Mouse (Mus musculus): Measurements from ENCODE around the gene Unc45b.
"Not testable (repeated sequence)": the region's sequence is repeated elsewhere in the genome, so short reads cannot be mapped to it uniquely, and the experiment has no call there.

The Unc45b gene

GRCm38 (mm10) chr11:82943336-82943735 is 33.0 kb downstream of the Unc45b start:
- in situ Hi-C loops (cut with MboI) = no loop called here

GRCm38 (mm10) chr11:82945636-82946035 is 35.3 kb downstream of the Unc45b start:
- in situ Hi-C loops (cut with MboI) = no loop called here

GRCm38 (mm10) chr11:82947457-82947856 is 37.1 kb downstream of the Unc45b start:
- in situ Hi-C loops (cut with MboI) = no loop called here

DNA sequence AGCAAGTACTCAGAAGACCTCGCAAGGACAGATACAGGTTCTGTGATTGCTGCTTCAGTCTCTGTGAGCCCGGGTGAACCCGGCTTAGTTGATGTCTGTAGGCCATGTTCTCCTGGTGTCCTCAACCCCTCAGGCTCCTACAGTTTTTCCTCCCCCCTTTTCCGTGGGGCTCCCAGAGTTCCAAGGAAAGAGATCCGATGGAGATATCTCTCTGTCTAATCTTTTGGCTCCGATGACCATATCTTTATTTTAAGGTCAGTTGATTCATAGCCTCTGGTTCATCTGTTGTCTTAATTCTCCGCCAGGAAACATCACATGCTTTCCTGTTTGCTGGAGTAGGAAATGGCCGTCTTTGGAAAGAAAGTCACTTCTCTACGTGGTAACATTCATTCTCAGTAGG is 38.7 kb downstream of the Unc45b start:
- in situ Hi-C loops (cut with MboI) = no loop called here

DNA sequence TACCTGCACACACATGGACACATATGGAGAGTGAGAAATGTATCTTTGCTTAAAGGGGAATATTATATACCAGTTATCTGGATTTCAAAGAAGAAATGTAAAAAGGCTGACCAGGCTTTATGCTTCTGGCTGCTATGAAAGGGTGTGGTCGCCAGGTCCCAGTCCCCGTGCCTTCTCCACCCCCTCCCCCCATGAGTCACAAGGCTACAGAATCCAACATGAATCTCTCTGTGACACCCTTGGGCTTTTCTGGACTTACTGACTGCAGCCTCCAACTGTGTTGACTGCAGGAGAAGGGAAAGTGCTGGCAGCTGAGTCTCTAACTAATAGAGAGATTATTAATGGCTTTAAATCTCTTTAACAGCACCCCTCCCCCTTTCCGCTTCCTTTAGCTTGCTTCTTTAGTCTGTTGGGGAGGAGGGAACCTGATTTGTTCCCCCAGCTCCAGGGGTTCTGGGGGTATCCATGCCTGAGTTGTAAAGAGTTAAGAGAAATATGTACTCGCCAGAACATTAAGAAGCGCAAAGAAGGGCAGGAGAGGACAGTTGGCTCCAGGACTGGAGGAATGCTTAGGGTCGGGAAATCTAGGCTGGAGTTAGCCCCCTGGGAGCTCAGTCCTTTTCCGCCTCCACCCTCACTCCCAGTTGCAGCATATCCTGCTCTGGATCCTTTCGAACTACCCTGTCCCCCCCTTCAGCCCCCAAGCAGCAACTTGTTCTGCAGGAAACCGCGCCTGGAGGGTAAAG is 40.6 kb downstream of the Unc45b start, which contains the start of gene Slfn5:
TSS of gene Slfn5 (plus strand) at position 614 of the 746 bp plus-strand sequence.
- in situ Hi-C loops (cut with MboI) = no loop called here

- in situ Hi-C loops (cut with MboI) = no loop called here
Observed at GRCm38 (mm10) chr11:82951865-82952611, 41.7 kb downstream of the Unc45b start.

GRCm38 (mm10) chr11:82952612-82953542 is 42.5 kb downstream of the Unc45b start:
- in situ Hi-C loops (cut with MboI) = no loop called here

GRCm38 (mm10) chr11:82954631-82955030 is 44.3 kb downstream of the Unc45b start:
- in situ Hi-C loops (cut with MboI) = no loop called here

- in situ Hi-C loops (cut with MboI) = no loop called here
Observed at GRCm38 (mm10) chr11:82956925-82957324, 46.6 kb downstream of the Unc45b start.

DNA sequence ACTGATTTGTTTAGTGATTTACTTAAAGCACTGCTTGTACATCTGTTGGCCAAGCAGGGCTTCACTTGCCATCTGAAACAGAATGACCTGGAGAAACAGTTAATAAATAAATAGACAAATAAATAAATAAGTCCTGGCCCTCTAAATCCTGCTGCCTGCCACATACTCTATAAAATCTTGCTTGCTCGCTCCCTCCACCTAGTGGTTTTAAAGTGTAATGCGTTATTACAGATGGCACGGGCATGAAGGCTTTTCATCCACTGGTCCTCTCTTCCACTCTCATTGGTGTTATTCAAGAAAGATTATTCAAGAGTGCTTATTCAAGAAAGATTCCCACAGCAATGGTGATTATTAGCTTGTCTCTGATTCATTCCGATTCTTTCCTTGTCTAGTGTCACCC is 49.3 kb downstream of the Unc45b start:
- in situ Hi-C loops (cut with MboI) = loop anchor here (5.0 kb wide), 1 partner anchor 42 kb away; no protein-coding TSS in a partner anchor

- in situ Hi-C loops (cut with MboI) = loop anchor here (5.0 kb wide), 1 partner anchor 44 kb away; no protein-coding TSS in a partner anchor
Observed at GRCm38 (mm10) chr11:82961743-82962142, 51.4 kb downstream of the Unc45b start.

GRCm38 (mm10) chr11:82962215-82962614 is 51.9 kb downstream of the Unc45b start:
- in situ Hi-C loops (cut with MboI) = loop anchor here (5.0 kb wide), 1 partner anchor 45 kb away; no protein-coding TSS in a partner anchor

GRCm38 (mm10) chr11:82970712-82971589 is 60.6 kb downstream of the Unc45b start:
- in situ Hi-C loops (cut with MboI) = no loop called here

- in situ Hi-C loops (cut with MboI) = no loop called here
Observed at GRCm38 (mm10) chr11:82971590-82971974, 61.2 kb downstream of the Unc45b start.

DNA sequence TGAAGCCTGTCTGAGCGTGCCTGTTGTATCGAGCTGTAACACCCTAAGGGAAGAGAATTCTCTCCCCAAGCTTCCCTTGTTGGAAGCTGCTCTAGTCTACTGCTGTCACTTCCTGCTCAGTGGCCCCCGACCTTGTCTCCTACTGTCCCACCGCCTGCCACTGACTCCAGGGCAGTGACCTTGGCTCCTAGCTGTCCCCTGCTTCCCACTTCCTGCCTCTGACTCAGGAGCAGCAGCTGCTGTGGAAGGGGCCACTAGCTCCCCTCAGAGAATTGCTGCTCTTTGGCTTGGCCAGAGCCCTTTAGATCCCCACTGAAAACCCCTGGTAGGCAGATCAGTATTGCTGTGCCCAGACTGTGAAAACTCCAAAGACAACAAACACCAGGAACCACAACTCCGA is 63.6 kb downstream of the Unc45b start:
- in situ Hi-C loops (cut with MboI) = no loop called here

DNA sequence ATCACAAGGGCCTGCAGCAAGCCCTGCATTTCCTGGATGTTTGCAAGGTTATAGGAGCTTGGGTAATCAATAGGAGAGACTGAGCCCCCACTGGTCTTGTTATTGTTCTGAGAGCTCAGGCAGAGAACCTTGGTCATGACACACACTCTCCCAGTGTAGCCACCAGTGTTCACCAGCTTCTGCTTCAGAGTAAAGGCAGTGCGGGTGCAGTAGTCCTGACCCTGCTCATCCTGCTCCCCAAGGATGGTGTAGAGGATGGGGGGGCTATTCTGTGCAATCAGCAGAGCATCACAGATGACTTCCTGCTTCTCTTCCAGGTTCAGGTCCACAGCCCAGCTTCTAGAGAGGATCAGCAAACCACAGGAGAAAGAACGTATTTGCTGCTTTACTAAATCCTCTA is 72.1 kb downstream of the Unc45b start:
- in situ Hi-C loops (cut with MboI) = not testable (repeated sequence)

- in situ Hi-C loops (cut with MboI) = no loop called here
Observed at GRCm38 (mm10) chr11:82983193-82983592, 72.8 kb downstream of the Unc45b start.

DNA sequence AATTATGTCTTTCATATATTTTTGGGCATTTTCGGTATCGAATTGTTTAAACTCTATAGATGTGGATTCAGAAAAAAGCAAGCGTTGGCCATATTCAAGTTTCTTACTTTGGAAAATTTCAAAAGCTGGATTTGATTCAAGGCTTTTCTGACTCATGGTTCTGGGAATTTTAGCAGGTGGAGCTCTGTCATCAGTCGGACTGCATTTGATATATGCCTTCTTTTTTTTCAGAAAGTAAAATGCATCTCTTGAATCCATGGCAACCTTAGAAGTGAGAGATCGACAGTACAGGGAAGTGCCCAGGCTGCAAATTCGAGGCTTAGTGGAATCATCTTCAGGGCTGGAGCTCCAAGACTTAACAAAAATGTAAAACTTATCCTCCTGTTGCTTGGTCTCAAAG is 77.3 kb downstream of the Unc45b start:
- in situ Hi-C loops (cut with MboI) = no loop called here

DNA sequence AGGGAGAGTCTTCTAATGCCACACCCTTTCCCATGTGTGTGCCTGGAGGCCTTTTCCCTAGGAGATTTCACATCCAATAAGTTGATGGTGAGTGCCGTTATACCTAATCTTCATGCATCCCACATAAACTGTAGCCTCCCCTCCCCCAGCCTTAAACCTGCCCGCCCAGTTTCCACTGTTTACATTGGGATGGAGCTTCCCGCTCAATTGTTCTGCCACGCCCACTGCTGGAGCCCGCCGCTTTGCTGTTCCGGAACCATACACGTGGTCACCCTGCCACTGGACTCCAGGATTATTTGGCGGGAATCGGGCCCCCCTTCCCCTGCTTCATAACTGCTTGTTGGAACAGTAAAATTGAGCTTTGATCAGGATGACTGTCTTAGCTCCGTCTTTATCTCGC is 79.0 kb downstream of the Unc45b start:
- in situ Hi-C loops (cut with MboI) = no loop called here

DNA sequence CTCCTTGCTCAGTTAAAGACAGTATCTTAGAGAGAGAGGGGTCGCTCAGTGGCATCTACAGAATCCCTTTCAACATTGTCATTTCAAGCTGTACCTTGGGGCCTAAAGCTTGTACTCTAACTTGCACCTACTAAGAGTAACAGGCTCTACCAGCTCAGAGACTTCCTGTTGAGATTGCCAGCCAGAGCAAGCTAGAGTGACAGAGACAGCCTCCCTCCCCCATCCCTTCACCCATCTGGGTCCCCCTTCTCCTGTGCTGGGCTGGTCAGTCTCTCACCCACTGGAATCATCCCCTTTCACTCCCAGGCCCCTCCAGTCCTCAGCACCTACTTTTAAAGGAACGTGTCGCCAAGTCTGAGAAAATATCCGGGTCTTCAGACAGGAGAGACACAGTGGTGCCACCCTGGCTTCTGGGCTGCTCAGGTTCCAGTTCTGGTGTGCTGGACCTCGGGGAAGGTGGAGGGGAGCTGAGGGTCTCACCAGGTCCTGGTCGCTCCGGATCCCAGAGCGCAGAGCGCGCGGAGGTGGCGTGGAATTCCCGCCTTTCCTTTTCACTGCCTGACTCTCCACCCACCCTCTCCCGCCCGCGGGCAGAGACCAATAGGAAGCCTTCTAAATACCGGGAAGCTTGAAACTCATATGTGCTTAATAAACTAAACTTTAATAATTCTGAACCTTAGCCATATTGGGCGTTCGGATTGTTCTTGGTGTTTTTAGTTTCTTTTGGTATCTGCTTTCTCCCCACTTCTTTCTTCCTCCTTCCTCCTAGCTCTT is 80.4 kb downstream of the Unc45b start:
- in situ Hi-C loops (cut with MboI) = not testable (repeated sequence)
